8 mouse cellular contexts compared by ENCODE assay signal in the genomic region with DNA sequence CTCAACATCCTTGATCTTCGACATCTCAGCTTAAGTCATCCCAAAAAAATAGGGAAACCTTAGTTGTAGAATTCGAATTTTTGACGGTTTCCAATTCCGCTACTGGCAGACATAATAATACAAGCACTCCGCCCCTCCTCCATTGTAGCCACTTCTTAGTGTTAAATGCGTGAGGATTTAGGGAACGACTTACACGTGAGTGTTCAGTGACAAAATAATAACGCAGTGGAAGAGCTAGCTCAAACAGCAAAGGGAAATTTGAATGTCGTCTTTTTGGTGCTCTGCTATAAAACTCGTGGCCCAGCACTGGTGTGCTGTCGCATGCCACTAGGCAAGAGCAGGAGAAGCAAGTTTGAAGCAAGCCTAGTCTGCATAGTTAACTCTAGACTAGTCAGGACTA. TPM values are rescaled to one million over a fixed set of nuclear protein-coding genes. Genes with fewer than 3 reads are reported as not detected.
DNase-seq lines count a peak whose midpoint lies in the region; ATAC-seq and TF ChIP-seq lines count a peak whose summit lies in the region.

No protein-coding gene starts in this region.

- no peak overlapping the region for H3K27ac ChIP-seq in heart, embryonic 13.5 days (replicated peaks)
- peak overlapping the region; percentile 64 for H3K27ac ChIP-seq in MEL (ENCODE audit: control insufficient read depth, low read depth, low read length)
- H3K27ac ChIP-seq in heart, postnatal 0 days (ENCODE audit: low read depth), result no peak overlapping the region
- no peak overlapping the region for H3K27ac ChIP-seq in midbrain, embryonic 12.5 days (replicated peaks)

- no peak for ATAC-seq in heart, embryonic 13.5 days (ENCODE audit: extremely low read depth, insufficient number of reproducible peaks, low FRiP score, low TSS enrichment)
- no peak for ATAC-seq in heart, postnatal 0 days (ENCODE audit: insufficient read depth, low read depth)
- no peak; the same call in 1 of the 2 replicates for ATAC-seq in midbrain, embryonic 12.5 days (ENCODE audit: low FRiP score, low read depth)

- TF ChIP-seq CTCF in MEL (IDR thresholded peaks at IDR 0.05 in 2 of 3, conservative IDR thresholded peaks at IDR 0.05 in 1 of 3; ENCODE audit: control insufficient read depth in 1 of 3, insufficient read depth in 1 of 3, low read depth in 2 of 3, low read length in 3 of 3, poor library complexity in 1 of 3, severe bottlenecking in 1 of 3), result no peak
- no peak for TF ChIP-seq CTCF in heart, postnatal 0 days (IDR thresholded peaks at IDR 0.05; ENCODE audit: low read depth)

- H3K4me1 ChIP-seq in heart, embryonic 13.5 days, result 0 out of 2 replicates have a peak, but pooled peaks cover 6% of the 10 kb centered on the region
- H3K4me1 ChIP-seq in MEL (ENCODE audit: control insufficient read depth in 1 of 2, insufficient read depth in 2 of 2, low read length in 2 of 2), result peaks cover 3 to 5% of the 10 kb centered on the region in 2 experiments; a peak in 2 of 4 replicates
- H3K4me1 ChIP-seq in heart, postnatal 0 days (ENCODE audit: control insufficient read depth, insufficient read depth), result no peaks in the 10 kb centered on the region
- H3K4me1 ChIP-seq in midbrain, embryonic 12.5 days, result no peaks in the 10 kb centered on the region

- H3K9me3 ChIP-seq in heart, embryonic 13.5 days, result no peaks in the 10 kb centered on the region
- H3K9me3 ChIP-seq in MEL (replicated peaks; ENCODE audit: insufficient read depth, low read length), result no peaks in the 10 kb centered on the region
- no peaks in the 10 kb centered on the region for H3K9me3 ChIP-seq in heart, postnatal 0 days (replicated peaks; ENCODE audit: control insufficient read depth, low read length)
- no peaks in the 10 kb centered on the region for H3K9me3 ChIP-seq in midbrain, embryonic 12.5 days

- H3K27me3 ChIP-seq in heart, embryonic 13.5 days (replicated peaks), result no peaks in the 10 kb centered on the region
- H3K27me3 ChIP-seq in MEL (ENCODE audit: control insufficient read depth in 1 of 2, insufficient read depth in 2 of 2, low read length in 2 of 2), result no peaks in the 10 kb centered on the region
- no peaks in the 10 kb centered on the region for H3K27me3 ChIP-seq in heart, postnatal 0 days (ENCODE audit: control insufficient read depth, insufficient read depth, low read length)
- peaks cover 35% of the 10 kb centered on the region; the same call in 1 of the 2 replicates for H3K27me3 ChIP-seq in midbrain, embryonic 12.5 days

- TF ChIP-seq POLR2A in MEL (IDR thresholded peaks at IDR 0.05; ENCODE audit: control insufficient read depth in 1 of 2, insufficient read depth in 1 of 2, low read depth in 1 of 2, low read length in 2 of 2, poor library complexity in 1 of 2), result no peak

- peak overlapping the region; percentile 72 for H3K4me2 ChIP-seq in heart, embryonic 13.5 days
- H3K4me2 ChIP-seq in heart, postnatal 0 days (ENCODE audit: low read depth, low read length), result peak overlapping the region; percentile 80
- peak overlapping the region; percentile 55 for H3K4me2 ChIP-seq in midbrain, embryonic 12.5 days (replicated peaks)

- H3K36me3 ChIP-seq in heart, embryonic 13.5 days, result no peaks in the 10 kb centered on the region
- H3K36me3 ChIP-seq in MEL (ENCODE audit: control insufficient read depth in 1 of 2, insufficient read depth in 2 of 2, low read length in 2 of 2), result peaks cover 2 to 14% of the 10 kb centered on the region in 2 experiments; a peak in 3 of 4 replicates
- H3K36me3 ChIP-seq in heart, postnatal 0 days (replicated peaks; ENCODE audit: control insufficient read depth, insufficient read depth, low read length), result no peaks in the 10 kb centered on the region
- no peaks in the 10 kb centered on the region for H3K36me3 ChIP-seq in midbrain, embryonic 12.5 days

- TF ChIP-seq EP300 in MEL (IDR thresholded peaks at IDR 0.05; ENCODE audit: low read depth in 1 of 2, low read length in 2 of 2), result no peak
- TF ChIP-seq EP300 in heart, postnatal 0 days (IDR thresholded peaks at IDR 0.05; ENCODE audit: low read depth), result no peak

- peaks cover 52% of the 10 kb centered on the region for H3K79me2 ChIP-seq in MEL (ENCODE audit: control insufficient read depth, insufficient read depth, low read length, poor library complexity)

- no peak for DNase-seq in heart, postnatal 14 days
- DNase-seq in MEL (ENCODE audit: low read depth, low spot score), result peak; percentile 76
- no peak for DNase-seq in heart, postnatal 0 days (ENCODE audit: low spot score)
- DNase-seq in urinary bladder, postnatal 25 days (ENCODE audit: low spot score), result no peak
- DNase-seq in adrenal gland, postnatal 36 days, result no peak
- DNase-seq in adrenal gland, adult 2 months, result no peak

- H3K9ac ChIP-seq in heart, embryonic 13.5 days, result peak overlapping the region; percentile 79
- peak overlapping the region; percentile 91 for H3K9ac ChIP-seq in MEL (ENCODE audit: control insufficient read depth, low read depth, low read length, poor library complexity, severe bottlenecking)
- H3K9ac ChIP-seq in heart, postnatal 0 days (replicated peaks; ENCODE audit: low read depth, low read length), result peak overlapping the region; percentile 58; the same call in 1 of the 2 replicates
- peak overlapping the region; percentile 53; the same call in 1 of the 2 replicates for H3K9ac ChIP-seq in midbrain, embryonic 12.5 days (replicated peaks)

- WGBS in heart, embryonic 13.5 days, result 15% methylated on average over 12 of the region's 12 CpGs
- 20% methylated on average over 12 of the region's 12 CpGs for WGBS in heart, postnatal 0 days
- 24% methylated on average over 12 of the region's 12 CpGs for WGBS in midbrain, embryonic 12.5 days

- no peak for TF ChIP-seq RAD21 in MEL (IDR thresholded peaks at IDR 0.05; ENCODE audit: low read depth, low read length)

- intact Hi-C loops in heart, postnatal 14 days (cut with DNase I), result no loop called here

- peak overlapping the region; percentile 69 for H3K4me3 ChIP-seq in heart, embryonic 13.5 days
- peak overlapping the region; percentile 83 to 95 for H3K4me3 ChIP-seq in MEL (ENCODE audit: control insufficient read depth in 1 of 2, insufficient read depth in 1 of 2, low read depth in 2 of 2, low read length in 2 of 2)
- H3K4me3 ChIP-seq in heart, postnatal 0 days (ENCODE audit: low read depth, low read length), result peak overlapping the region; percentile 68
- H3K4me3 ChIP-seq in midbrain, embryonic 12.5 days, result peak overlapping the region; percentile 58

TF ChIP-seq in MEL, 35 proteins besides CTCF, POLR2A, EP300 and RAD21:
- TF ChIP-seq ETS1 (IDR thresholded peaks at IDR 0.05; ENCODE audit: low read depth, low read length) (peak; percentile 22; the same call in 1 of the 2 replicates), HCFC1 (IDR thresholded peaks at IDR 0.05; ENCODE audit: low read depth, low read length) (no peak), MAZ (IDR thresholded peaks at IDR 0.05; ENCODE audit: low read depth, low read length) (no peak), SIN3A (IDR thresholded peaks at IDR 0.05; ENCODE audit: low read length) (peak; percentile 17; the same call in 1 of the 2 replicates), MAX (IDR thresholded peaks at IDR 0.05; ENCODE audit: low read length) (peak; percentile 56; the same call in 1 of the 2 replicates), BHLHE40 (IDR thresholded peaks at IDR 0.05; ENCODE audit: borderline replicate concordance, low read depth, low read length) (0 out of 2 replicates have a peak, but pooled peaks have one; percentile 24)

RNA-seq across cellular contexts. Expression of a gene that starts 1.1 kb away (rescaled TPM):
- polyA plus RNA-seq in heart, embryonic 13.5 days (2015; fragmentation: Nextera tagmentation; extraction: Ambion mirVana), result 54.0 and 64.0 TPM in 2 replicates
- total RNA-seq in heart, postnatal 14 days (2021), result 10 to 100 TPM; 23.4 to 24.6 TPM
- total RNA-seq in MEL (2012; rRNA removed), result 110 and 113 TPM in 2 replicates
- 100 to 1,000 TPM in 1 of 2 experiments, not detected in 1; 172 TPM for polyA plus RNA-seq in MEL (2012; ENCODE audit: insufficient read depth in 1 of 2, insufficient read length in 2 of 2, low read depth in 1 of 2, low replicate concordance in 2 of 2, missing spikeins in 1 of 2)
- total RNA-seq in heart, postnatal 0 days (2014; rRNA removed; ENCODE audit: low replicate concordance), result 24.1 and 28.8 TPM in 2 replicates
- polyA plus RNA-seq in heart, postnatal 0 days (2015; fragmentation: Nextera tagmentation; extraction: Ambion mirVana), result 27.3 and 28.9 TPM in 2 replicates
- polyA plus RNA-seq in midbrain, embryonic 12.5 days (2016; fragmentation: Nextera tagmentation; extraction: Ambion mirVana), result 61.4 and 66.6 TPM in 2 replicates
- total RNA-seq in adrenal gland, postnatal 36 days (2021), result 10 to 100 TPM; 20.7 to 25.6 TPM
- total RNA-seq in adrenal gland, adult 2 months (2021), result 10 to 100 TPM; 17.4 to 37.7 TPM
- 2.1 and 2.9 TPM in 2 replicates for polyA plus RNA-seq in adrenal gland, adult 2 months (2012; rRNA removed)
